Mouse (Mus musculus) erythroblast, embryonic 14.5 days (primary cell): ENCODE data around the gene Nr5a2.

Experiments
- GATA1 ChIP-seq: IDR thresholded peaks from 2 replicates; pipeline ENCODE4 v1.6.1; 2012; ENCODE audit warnings: low read length, inconsistent platforms, mixed read lengths
- TAL1 ChIP-seq: IDR thresholded peaks from 3 replicates; pipeline ENCODE4 v1.6.1; 2012; ENCODE audit warnings: low read length, inconsistent platforms, mixed read lengths

DNA sequence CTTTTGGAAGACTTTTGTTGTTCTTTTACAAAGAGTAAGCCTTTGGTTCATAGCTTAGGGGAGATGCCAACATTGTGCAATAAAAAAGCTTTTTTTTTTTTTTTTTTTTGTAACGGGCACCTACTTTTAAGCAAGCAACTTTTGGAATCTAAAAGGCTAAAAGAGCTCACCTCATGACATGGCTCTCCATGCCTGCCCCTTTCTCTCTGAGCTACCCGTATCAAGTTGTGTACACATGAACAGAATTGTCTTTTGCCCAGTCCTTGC lies 48.7 kb downstream of the Nr5a2 start:
- TF ChIP-seq GATA1 (no peak), TAL1 (no peak)
